Mouse (Mus musculus): ENCODE data around the gene Elane. TPM values are rescaled to one million over a fixed set of nuclear protein-coding genes. Genes with fewer than 3 reads are reported as not detected.

The Elane gene
- total RNA-seq (2022): not detected

GRCm38 (mm10) chr10:79886054-79886453 is at the start of gene Elane:
Gene Elane (plus strand): TSS chr10:79886247.
- no peak for DNase-seq (ENCODE audit: low spot score in 2 of 2)

GRCm38 (mm10) chr10:79836918-79837317 is 49.1 kb upstream of the Elane start:
- no peak for DNase-seq (ENCODE audit: low spot score in 2 of 2)

- no peak for DNase-seq (ENCODE audit: low spot score in 2 of 2)
Observed at GRCm38 (mm10) chr10:79838151-79838550, 47.9 kb upstream of the Elane start.

GRCm38 (mm10) chr10:79840091-79840490 is 46.0 kb upstream of the Elane start:
- DNase-seq (ENCODE audit: low spot score in 2 of 2): no peak

- DNase-seq (ENCODE audit: low spot score in 2 of 2): peak; percentile 69 to 76
Observed at GRCm38 (mm10) chr10:79840644-79841551, 45.1 kb upstream of the Elane start.

GRCm38 (mm10) chr10:79842322-79842721 is 43.7 kb upstream of the Elane start:
- no peak for DNase-seq (ENCODE audit: low spot score in 2 of 2)

GRCm38 (mm10) chr10:79843476-79843875 is 42.6 kb upstream of the Elane start:
- DNase-seq (ENCODE audit: low spot score in 2 of 2): no peak

- no peak for DNase-seq (ENCODE audit: low spot score in 2 of 2)
Observed at GRCm38 (mm10) chr10:79846553-79846952, 39.5 kb upstream of the Elane start.

- no peak for DNase-seq (ENCODE audit: low spot score in 2 of 2)
Observed at GRCm38 (mm10) chr10:79849941-79850628, 36.0 kb upstream of the Elane start.

GRCm38 (mm10) chr10:79851653-79852052 is 34.4 kb upstream of the Elane start:
- no peak for DNase-seq (ENCODE audit: low spot score in 2 of 2)

GRCm38 (mm10) chr10:79852107-79852789 is 33.8 kb upstream of the Elane start:
- DNase-seq (ENCODE audit: low spot score in 2 of 2): no peak

- DNase-seq (ENCODE audit: low spot score in 2 of 2): no peak
Observed at GRCm38 (mm10) chr10:79852827-79853226, 33.2 kb upstream of the Elane start.

GRCm38 (mm10) chr10:79853392-79853791 is 32.7 kb upstream of the Elane start:
- DNase-seq (ENCODE audit: low spot score in 2 of 2): peak; percentile 85

- DNase-seq (ENCODE audit: low spot score in 2 of 2): peak; percentile 99 to 100
Observed at GRCm38 (mm10) chr10:79853860-79854795, 31.9 kb upstream of the Elane start, which contains the start of gene Ptbp1. Gene Ptbp1 (plus strand): TSS chr10:79854427.

GRCm38 (mm10) chr10:79854801-79855541 is 31.1 kb upstream of the Elane start:
- DNase-seq (ENCODE audit: low spot score in 2 of 2): no peak

- DNase-seq (ENCODE audit: low spot score in 2 of 2): no peak
Observed at GRCm38 (mm10) chr10:79855558-79856184, 30.4 kb upstream of the Elane start.

GRCm38 (mm10) chr10:79856280-79856679 is 29.8 kb upstream of the Elane start:
- no peak for DNase-seq (ENCODE audit: low spot score in 2 of 2)

GRCm38 (mm10) chr10:79856704-79857451 is 29.2 kb upstream of the Elane start:
- no peak for DNase-seq (ENCODE audit: low spot score in 2 of 2)

GRCm38 (mm10) chr10:79857452-79857811 is 28.6 kb upstream of the Elane start:
- DNase-seq (ENCODE audit: low spot score in 2 of 2): no peak

All from layer of hippocampus, adult 8-10 months (tissue).